Mouse (Mus musculus) G1E (cell line): ENCODE measurements at regions not wholly inside any gene's neighbourhood (a gene's known extent, or its start where the extent isn't known, plus 50 kb on each side); places are given as distances from the start of the nearest gene placed in this dataset.

Experiments used
- CTCF ChIP-seq: IDR thresholded peaks from 2 replicates; pipeline ENCODE4 v1.5.1; 2012; ENCODE audit warnings: low read depth, low read length, inconsistent platforms, mixed read lengths
- GATA1 ChIP-seq: IDR thresholded peaks from 2 replicates; pipeline ENCODE4 v1.6.1; 2012; ENCODE audit warnings: borderline replicate concordance, low read length, inconsistent platforms, mixed read lengths
- POLR2AphosphoS5 ChIP-seq: IDR thresholded peaks from 2 replicates; pipeline ENCODE4 v1.6.1; 2012; ENCODE audit warnings: low read depth, low read length, inconsistent platforms; ENCODE audit not compliant: insufficient replicate concordance

DNA sequence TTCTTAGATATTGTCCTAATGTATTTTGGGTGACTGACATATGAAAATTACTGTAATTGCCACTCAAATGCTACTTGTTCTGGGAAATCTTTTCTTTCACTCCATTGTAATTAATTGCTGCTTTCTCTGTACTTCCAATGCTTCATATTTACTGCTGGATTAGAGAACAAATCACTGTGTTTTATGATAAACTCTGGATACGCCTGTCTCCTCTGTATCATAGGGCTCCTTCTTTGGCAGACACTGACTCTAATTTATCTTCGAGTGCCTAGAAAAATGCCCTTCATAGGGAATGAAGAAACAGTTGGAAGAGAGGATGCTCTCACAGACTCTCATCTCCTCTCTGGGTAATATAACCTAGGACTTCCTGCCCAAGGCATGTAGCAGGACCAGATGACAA lies 602.9 kb downstream of the Slc4a3 start:
- TF ChIP-seq CTCF: no peak
- TF ChIP-seq GATA1: no peak
- TF ChIP-seq POLR2AphosphoS5: no peak
